Mouse (Mus musculus) ES-Bruce4 (cell line): ENCODE results near the gene 1700029F12Rik.

Experiments
- CTCF ChIP-seq: IDR thresholded peaks from one replicate; pipeline ENCODE4 v1.8.1; 2011; ENCODE audit warnings: low read depth, low read length
- POLR2A ChIP-seq: IDR thresholded peaks from one replicate; pipeline ENCODE4 v1.8.1; 2011; ENCODE audit warnings: low read length; ENCODE audit not compliant: insufficient read depth

GRCm38 (mm10) chr13:97006784-97007183 lies 27.4 kb downstream of the 1700029F12Rik start:
- no peak for TF ChIP-seq CTCF
- no peak for TF ChIP-seq POLR2A
